Mouse (Mus musculus): Measurements from ENCODE around the gene Vwc2l. TPM values are rescaled to one million over a fixed set of nuclear protein-coding genes. Genes with fewer than 3 reads are reported as not detected.

Vwc2l gene
- polyA plus RNA-seq (2017; shearing (Covaris generic)): not detected

DNA sequence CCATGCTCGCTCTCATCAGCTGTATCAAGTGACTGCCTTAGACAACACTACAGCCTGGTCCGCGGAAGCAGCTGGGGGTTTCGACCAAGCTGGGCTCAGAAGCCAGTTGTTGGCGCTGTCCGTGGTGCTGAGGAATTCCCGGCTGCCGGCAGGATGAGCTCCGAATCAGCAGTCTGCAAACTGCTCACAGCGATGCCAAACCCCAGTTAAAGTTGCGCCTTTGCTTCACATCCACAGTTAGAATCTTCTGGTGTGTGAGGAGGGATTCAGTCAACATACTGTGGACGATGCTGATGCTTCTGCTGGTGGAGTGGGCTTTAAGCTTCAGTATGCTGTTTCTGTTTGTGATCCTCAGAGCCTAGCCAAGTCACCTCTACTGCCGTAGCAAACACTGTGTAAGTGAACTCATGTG is at the start of gene Vwc2l:
Gene Vwc2l, plus strand, starts transcription at position 61 of the 412 bp plus-strand sequence.

All from activated CD4-positive, CD25-positive, alpha-beta regulatory T cell, adult 9 weeks (primary cell).